Mouse (Mus musculus) left cerebral cortex, postnatal 36 days (tissue): Measurements from ENCODE around the gene Ssc5d. TPM values are rescaled to one million over a fixed set of nuclear protein-coding genes. Genes with fewer than 3 reads are reported as not detected.
A peak's percentile ranks its signal among the peaks of the same experiment; 100 is the strongest.
"Not testable (repeated sequence)": the region's sequence is repeated elsewhere in the genome, so short reads cannot be mapped to it uniquely, and the experiment has no call there.

Source experiments
- DNase-seq, 2 experiments: peaks; one replicate each; pipeline ENCODE4 v3.0.0; 2021 to 2022; ENCODE audit warnings: low spot score in 2 of 2, mixed read lengths in 1 of 2
- intact Hi-C: fragments of 180-260 bp; cut with DNase I; formaldehyde crosslinking; loops from one replicate; pipeline ENCODE4 v1.15.1; 2025
- total RNA-seq, 2 experiments: library from RNA; stranded (reverse); gene quantifications; 2 replicates each; pipeline ENCODE4 v1.2.3; 2021

The Ssc5d gene
- 1 to 10 TPM in 1 of 2 experiments, under 1 TPM in 1; 0.84 to 3.6 TPM for total RNA-seq

- no peak for DNase-seq
- intact Hi-C loops: no loop called here
These were observed at the start of gene Ssc5d for GRCm38 (mm10) chr7:4925441-4926381. Gene Ssc5d (plus strand): TSS chr7:4925785.

- intact Hi-C loops: no loop called here
- DNase-seq: peak; percentile 72 to 77
These were observed 48.8 kb upstream of the Ssc5d start, which contains the start of gene Isoc2a for GRCm38 (mm10) chr7:4876753-4877221. Gene Isoc2a (plus strand): TSS chr7:4877153.

GRCm38 (mm10) chr7:4877226-4877625 lies 48.4 kb upstream of the Ssc5d start:
- intact Hi-C loops: no loop called here
- DNase-seq: no peak

- DNase-seq: no peak
- intact Hi-C loops: no loop called here
These were observed 47.4 kb upstream of the Ssc5d start for GRCm38 (mm10) chr7:4878186-4878585.

- intact Hi-C loops, DNase-seq: not testable (repeated sequence)
These were observed 46.5 kb upstream of the Ssc5d start for GRCm38 (mm10) chr7:4879036-4879435.

GRCm38 (mm10) chr7:4886680-4887079 lies 38.9 kb upstream of the Ssc5d start:
- DNase-seq: no peak
- intact Hi-C loops: no loop called here

- intact Hi-C loops: no loop called here
- DNase-seq: no peak
These were observed 30.4 kb upstream of the Ssc5d start for GRCm38 (mm10) chr7:4895186-4895585.

- DNase-seq: no peak
- intact Hi-C loops: no loop called here
These were observed 26.5 kb upstream of the Ssc5d start for GRCm38 (mm10) chr7:4898851-4899648.

- no peak for DNase-seq
- intact Hi-C loops: loop anchor here (5.0 kb wide), 1 partner anchor 58 kb away; the partner anchor contains the start of gene Shisa7
These were observed 25.7 kb upstream of the Ssc5d start for GRCm38 (mm10) chr7:4899649-4900522.

- intact Hi-C loops: loop anchor here (5.0 kb wide), 1 partner anchor 58 kb away; the partner anchor contains the start of gene Shisa7
- no peak for DNase-seq
These were observed 25.1 kb upstream of the Ssc5d start for GRCm38 (mm10) chr7:4900523-4900851.

GRCm38 (mm10) chr7:4901171-4901570 lies 24.4 kb upstream of the Ssc5d start:
- intact Hi-C loops: loop anchor here (5.0 kb wide), 1 partner anchor 59 kb away; the partner anchor contains the start of gene Shisa7
- no peak for DNase-seq

- intact Hi-C loops: loop anchor here (5.0 kb wide), 1 partner anchor 60 kb away; the partner anchor contains the start of gene Shisa7
These were observed 23.2 kb upstream of the Ssc5d start for GRCm38 (mm10) chr7:4902404-4902803.

GRCm38 (mm10) chr7:4906466-4906950 lies 19.1 kb upstream of the Ssc5d start, which contains the start of gene Gm36210:
Gene Gm36210 (minus strand): TSS chr7:4906516.
- intact Hi-C loops: no loop called here
- no peak for DNase-seq

More at GRCm38 (mm10) chr7:4902404-4902803, 23.2 kb upstream of the Ssc5d start:
- DNase-seq: no peak

GRCm38 (mm10) chr7:4911561-4911960 lies 14.0 kb upstream of the Ssc5d start:
- intact Hi-C loops: no loop called here
- DNase-seq: no peak

GRCm38 (mm10) chr7:4912248-4912647 lies 13.3 kb upstream of the Ssc5d start:
- DNase-seq: no peak
- intact Hi-C loops: no loop called here

- peak; percentile 95 to 97 for DNase-seq
- intact Hi-C loops: no loop called here
These were observed 10.4 kb upstream of the Ssc5d start, which contains the start of gene Zfp628 for GRCm38 (mm10) chr7:4915007-4915665. Gene Zfp628 (plus strand): TSS chr7:4915217.

- intact Hi-C loops: no loop called here
- peak in 1 of 2 experiments; percentile 45 for DNase-seq
These were observed 9.7 kb upstream of the Ssc5d start for GRCm38 (mm10) chr7:4915669-4916416.

GRCm38 (mm10) chr7:4917494-4917893 lies 8.1 kb upstream of the Ssc5d start:
- DNase-seq: no peak
- intact Hi-C loops: no loop called here
